Mouse (Mus musculus) duodenum, adult 2 months (tissue): ENCODE measurements around the gene Fam20c. TPM values are rescaled to one million over a fixed set of nuclear protein-coding genes. Genes with fewer than 3 reads are reported as not detected.

Experiments
- polyA plus RNA-seq: library from polyadenylated mRNA; depleted of rRNA; stranded (reverse); fragments of >200 nt; gene quantifications from 2 replicates; pipeline ENCODE4 v1.2.3, GENCODE M21; 2012; ENCODE audit warnings: low replicate concordance; rRNA removed

Fam20c gene
- 3.1 and 5.6 TPM in 2 replicates for polyA plus RNA-seq

GRCm38 (mm10) chr5:138754303-138755120 is at the start of gene Fam20c:
Fam20c (plus strand) TSS chr5:138754514.

GRCm38 (mm10) chr5:138819780-138820179 is 65.5 kb downstream of the Fam20c start, which contains the start of gene Gm5294:
Gm5294 (plus strand) TSS chr5:138820080.

Other genes starting within 250 kb of the Fam20c start
- gene 1700123K08Rik, start 189.8 kb upstream of the Fam20c start, polyA plus RNA-seq = not detected in 2 replicates
- 0.66 and 1.1 TPM in 2 replicates for gene Zfp68, start 134.8 kb upstream of the Fam20c start, polyA plus RNA-seq
- gene A430033K04Rik, start 131.7 kb upstream of the Fam20c start, polyA plus RNA-seq = 0.23 and 0.37 TPM in 2 replicates
- gene Gm5294, start 65.6 kb downstream of the Fam20c start, polyA plus RNA-seq = not detected in 2 replicates
- 28.4 and 106 TPM in 2 replicates for gene Pdgfa, start 242.9 kb downstream of the Fam20c start, polyA plus RNA-seq